Mouse (Mus musculus) hindbrain, postnatal 0 days (tissue): Measurements from ENCODE around the gene Unc5cl. TPM values are rescaled to one million over a fixed set of nuclear protein-coding genes. Genes with fewer than 3 reads are reported as not detected.
A peak's percentile ranks its signal among the peaks of the same experiment; 100 is the strongest.

Source experiments
- ATAC-seq: fragments of 200-750 bp; cut with Nextera tagmentation; 2 replicates; pipeline ENCODE4 v1.8.0; 2017; ENCODE audit warnings: mild to moderate bottlenecking, moderate TSS enrichment, moderate library complexity
- DNase-seq: peaks from one replicate; pipeline ENCODE4 v3.0.0-alpha.2; 2015; ENCODE audit warnings: low spot score
- H3K27ac ChIP-seq: fragments of 300-500 bp; sonication (generic); 2 replicates; pipeline ENCODE4 v1.5.1; 2014; ENCODE audit warnings: mild to moderate bottlenecking
- H3K27me3 ChIP-seq: fragments of 300-500 bp; sonication (generic); 2 replicates; pipeline ENCODE4 v1.6.1; 2014; ENCODE audit warnings: low read length, mixed read lengths; ENCODE audit not compliant: insufficient read depth
- H3K36me3 ChIP-seq: fragments of 300-500 bp; sonication (generic); 2 replicates; pipeline ENCODE4 v1.6.1; 2014; ENCODE audit warnings: low read length, mixed read lengths; ENCODE audit not compliant: insufficient read depth
- H3K4me1 ChIP-seq: fragments of 300-500 bp; sonication (generic); 2 replicates; pipeline ENCODE4 v1.6.1; 2014; ENCODE audit warnings: antibody characterized with exemption, low read length, mixed read lengths; ENCODE audit not compliant: insufficient read depth
- H3K4me2 ChIP-seq: fragments of 300-500 bp; sonication (generic); 2 replicates; pipeline ENCODE4 v1.6.1; 2014; ENCODE audit warnings: low read depth, mild to moderate bottlenecking, low read length, moderate library complexity, mixed read lengths
- H3K4me3 ChIP-seq: fragments of 300-500 bp; sonication (generic); 2 replicates; pipeline ENCODE4 v1.5.1; 2014; ENCODE audit warnings: low read length
- H3K9ac ChIP-seq: fragments of 300-500 bp; sonication (generic); replicated peaks from 2 replicates; pipeline ENCODE4 v1.6.1; 2014; ENCODE audit warnings: mild to moderate bottlenecking, low read length, moderate library complexity, mixed read lengths
- H3K9me3 ChIP-seq: fragments of 300-500 bp; sonication (generic); 2 replicates; pipeline ENCODE4 v1.6.1; 2016; ENCODE audit warnings: low read length, mixed read lengths
- CTCF ChIP-seq: IDR thresholded peaks from 2 replicates; pipeline ENCODE4 v1.5.1; 2016; ENCODE audit warnings: antibody characterized with exemption, control low read depth, low read depth
- WGBS: fragments of 180-500 bp; shearing (Covaris S2); extraction: QIAGEN DNeasy Blood & Tissue Kit; methylation state at CpG from one replicate; pipeline ENCODE4 v1.1.7; 2014; 5-methylcytosine and 5-hydroxymethylcytosine counted together
- polyA plus RNA-seq: library from polyadenylated mRNA; unstranded; fragments of >200 nt; fragmentation: Nextera tagmentation; extraction: Ambion mirVana; gene quantifications from 2 replicates; pipeline ENCODE4 v1.2.1, GENCODE M21; 2015
- total RNA-seq: library from RNA; depleted of rRNA; stranded (reverse); fragments of >200 nt; gene quantifications from 2 replicates; pipeline ENCODE4 v1.2.3, GENCODE M21; 2014; rRNA removed

The Unc5cl gene
- total and polyA plus RNA-seq, 2 experiments from 2014 or later, result 0.13 to 0.26 TPM

DNA sequence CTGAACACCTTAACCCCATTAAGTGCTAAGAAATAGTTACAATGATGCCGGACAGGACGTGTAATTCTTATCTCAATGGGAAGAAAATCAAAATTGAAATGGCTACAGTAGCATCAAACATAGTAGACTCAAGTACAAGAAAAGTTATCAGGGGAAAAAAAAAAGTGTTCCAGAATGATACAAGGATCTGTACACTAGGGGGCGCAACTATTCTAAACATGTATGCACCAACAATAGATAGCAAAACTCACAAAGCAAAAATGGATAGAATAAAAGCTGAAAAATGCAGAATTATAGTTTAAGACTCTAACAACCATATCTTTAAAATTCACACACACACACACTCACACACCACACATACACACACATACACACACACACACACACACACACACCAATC lies 134.0 kb downstream of the Unc5cl start:
- Histone ChIP-seq H3K4me1 (no peaks in the 10 kb centered on the region), H3K9ac (no peak overlapping the region), H3K9me3 (no peaks in the 10 kb centered on the region), H3K4me2 (no peak overlapping the region), H3K4me3 (no peak overlapping the region), H3K36me3 (no peaks in the 10 kb centered on the region), H3K27ac (no peak overlapping the region), H3K27me3 (no peaks in the 10 kb centered on the region)
- peak; percentile 57 for DNase-seq
- peak; percentile 42 for TF ChIP-seq CTCF
- 57% methylated on average over 3 of the region's 3 CpGs for WGBS
- no peak for ATAC-seq

Other genes starting within 250 kb of the Unc5cl start
- not detected in 2 replicates for gene Trem1, start 222.1 kb upstream of the Unc5cl start, total RNA-seq
- 0.09 TPM in 1 of 2 replicates, not detected in the other for gene Trem1, start 222.1 kb upstream of the Unc5cl start, polyA plus RNA-seq
- gene Trem3, start 207.1 kb upstream of the Unc5cl start, total RNA-seq, result not detected in 2 replicates
- not detected in 2 replicates for gene Trem3, start 207.1 kb upstream of the Unc5cl start, polyA plus RNA-seq
- gene Treml4, start 190.6 kb upstream of the Unc5cl start, total RNA-seq, result not detected in 2 replicates
- 0.19 and 0.66 TPM in 2 replicates for gene Treml4, start 190.6 kb upstream of the Unc5cl start, polyA plus RNA-seq
- 0.11 and 1.8 TPM in 2 replicates for gene Treml2, start 155.4 kb upstream of the Unc5cl start, total RNA-seq
- 0.08 and 0.09 TPM in 2 replicates for gene Treml2, start 155.4 kb upstream of the Unc5cl start, polyA plus RNA-seq
- 0.05 TPM in 1 of 2 replicates, not detected in the other for gene B430306N03Rik, start 138.8 kb upstream of the Unc5cl start, total RNA-seq
- not detected in 2 replicates for gene B430306N03Rik, start 138.8 kb upstream of the Unc5cl start, polyA plus RNA-seq
- 14.5 and 18.0 TPM in 2 replicates for gene Trem2, start 108.5 kb upstream of the Unc5cl start, total RNA-seq
- 9.0 and 9.4 TPM in 2 replicates for gene Trem2, start 108.5 kb upstream of the Unc5cl start, polyA plus RNA-seq
- gene Treml1, start 95.0 kb upstream of the Unc5cl start, total RNA-seq, result 1.6 TPM in 1 of 2 replicates, not detected in the other
- gene Treml1, start 95.0 kb upstream of the Unc5cl start, polyA plus RNA-seq, result not detected in 2 replicates
- gene Nfya, start 45.0 kb upstream of the Unc5cl start, total RNA-seq, result 29.0 and 39.7 TPM in 2 replicates
- 3.5 and 5.0 TPM in 2 replicates for gene Nfya, start 45.0 kb upstream of the Unc5cl start, polyA plus RNA-seq
- gene Oard1, start 44.9 kb upstream of the Unc5cl start, total RNA-seq, result 9.9 and 10.2 TPM in 2 replicates
- 34.4 and 36.7 TPM in 2 replicates for gene Oard1, start 44.9 kb upstream of the Unc5cl start, polyA plus RNA-seq
- gene Apobec2, start 22.0 kb upstream of the Unc5cl start, total RNA-seq, result 0.78 and 1.2 TPM in 2 replicates
- gene Apobec2, start 22.0 kb upstream of the Unc5cl start, polyA plus RNA-seq, result 1.1 and 1.2 TPM in 2 replicates
- gene Tspo2, start 3.4 kb upstream of the Unc5cl start, total RNA-seq, result 0.22 and 2.0 TPM in 2 replicates
- gene Tspo2, start 3.4 kb upstream of the Unc5cl start, polyA plus RNA-seq, result 0.58 and 0.90 TPM in 2 replicates